Mouse (Mus musculus) midbrain, embryonic 16.5 days (tissue): ENCODE measurements at regions not wholly inside any gene's neighbourhood (a gene's known extent, or its start where the extent isn't known, plus 50 kb on each side); places are given as distances from the start of the nearest gene placed in this dataset.

Source experiments
- ATAC-seq: fragments of 200-750 bp; cut with Nextera tagmentation; 2 replicates; pipeline ENCODE4 v1.8.0; 2017; ENCODE audit warnings: moderate TSS enrichment
- H3K27ac ChIP-seq: fragments of 300-500 bp; sonication (generic); 2 replicates; pipeline ENCODE4 v1.5.1; 2014; ENCODE audit warnings: mild to moderate bottlenecking, low read length, mixed read lengths
- H3K27me3 ChIP-seq: fragments of 300-500 bp; sonication (generic); 2 replicates; pipeline ENCODE4 v1.6.1; 2014; ENCODE audit warnings: low read depth, low read length, mixed read lengths; ENCODE audit not compliant: control insufficient read depth, insufficient read depth
- H3K36me3 ChIP-seq: fragments of 300-500 bp; sonication (generic); 2 replicates; pipeline ENCODE4 v1.6.1; 2014; ENCODE audit warnings: mild to moderate bottlenecking, low read length, moderate library complexity, mixed read lengths; ENCODE audit not compliant: control insufficient read depth, insufficient read depth
- H3K4me1 ChIP-seq: fragments of 300-500 bp; sonication (generic); 2 replicates; pipeline ENCODE4 v1.6.1; 2014; ENCODE audit warnings: mild to moderate bottlenecking, low read length, mixed read lengths; ENCODE audit not compliant: control insufficient read depth, insufficient read depth
- H3K4me2 ChIP-seq: fragments of 300-500 bp; sonication (generic); 2 replicates; pipeline ENCODE4 v1.6.1; 2014; ENCODE audit warnings: mild to moderate bottlenecking, low read length, mixed read lengths
- H3K4me3 ChIP-seq: fragments of 300-500 bp; sonication (generic); 2 replicates; pipeline ENCODE4 v1.5.1; 2014; ENCODE audit warnings: low read depth, mild to moderate bottlenecking, low read length, moderate library complexity, mixed read lengths
- H3K9ac ChIP-seq: fragments of 300-500 bp; sonication (generic); 2 replicates; pipeline ENCODE4 v1.6.1; 2014; ENCODE audit warnings: low read depth, low read length, mixed read lengths
- H3K9me3 ChIP-seq: fragments of 300-500 bp; sonication (generic); replicated peaks from 2 replicates; pipeline ENCODE4 v1.6.1; 2014; ENCODE audit warnings: mild to moderate bottlenecking, low read length, mixed read lengths; ENCODE audit not compliant: control insufficient read depth, poor library complexity, severe bottlenecking
- WGBS: fragments of 180-500 bp; shearing (Covaris S2); extraction: QIAGEN DNeasy Blood & Tissue Kit; methylation state at CpG from one replicate; pipeline ENCODE4 v1.1.7; 2014; 5-methylcytosine and 5-hydroxymethylcytosine counted together

DNA sequence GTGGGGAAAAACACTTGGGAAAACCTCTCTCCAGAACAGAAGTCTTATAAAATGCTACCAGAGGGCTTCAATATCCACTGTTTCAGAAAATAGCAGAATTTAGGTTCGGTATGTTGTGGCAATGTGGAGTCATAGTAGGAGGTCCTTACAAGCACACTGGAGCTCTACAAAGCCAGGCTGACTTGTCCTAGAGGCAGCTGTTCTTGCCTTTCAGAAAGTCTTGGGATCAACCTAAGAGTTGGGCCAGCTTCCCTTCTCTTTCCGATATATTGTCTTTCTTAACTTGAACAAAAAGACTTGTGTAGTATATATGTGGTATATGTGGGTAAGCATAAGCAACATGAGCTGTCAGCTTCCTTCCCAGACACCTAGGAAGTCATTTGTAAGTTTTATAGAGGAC, 251.8 kb upstream of the Nrp1 start:
- Histone ChIP-seq H3K4me1 (no peaks in the 10 kb centered on the region), H3K27me3 (no peaks in the 10 kb centered on the region), H3K27ac (no peak overlapping the region), H3K4me3 (no peak overlapping the region), H3K9ac (no peak overlapping the region), H3K4me2 (no peak overlapping the region), H3K36me3 (no peaks in the 10 kb centered on the region), H3K9me3 (no peaks in the 10 kb centered on the region)
- ATAC-seq: no peak
- WGBS: 86% methylated on average over 2 of the region's 2 CpGs

DNA sequence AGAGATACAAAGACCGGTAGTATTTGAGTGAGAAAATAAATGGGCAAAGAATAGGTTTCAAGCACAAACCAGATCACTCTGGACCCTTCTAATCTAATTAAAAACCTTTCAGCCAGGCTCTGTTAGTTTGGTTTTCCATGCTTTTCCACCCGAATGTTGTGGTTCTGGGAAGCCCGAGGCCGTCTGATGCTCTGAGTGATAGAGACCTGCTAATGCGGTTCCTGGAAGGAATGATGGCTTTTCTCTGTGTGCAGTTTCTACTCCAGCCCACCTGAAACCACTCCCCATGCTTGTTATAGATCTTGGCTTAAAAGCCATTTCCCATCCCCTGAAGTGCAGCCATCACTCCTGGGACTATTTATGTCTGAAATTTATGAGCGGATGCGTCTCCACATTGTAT, 251.4 kb upstream of the Nrp1 start:
- Histone ChIP-seq H3K4me1 (no peaks in the 10 kb centered on the region), H3K27ac (no peak overlapping the region), H3K4me3 (no peak overlapping the region), H3K4me2 (no peak overlapping the region), H3K9me3 (no peaks in the 10 kb centered on the region), H3K27me3 (no peaks in the 10 kb centered on the region), H3K9ac (no peak overlapping the region), H3K36me3 (no peaks in the 10 kb centered on the region)
- 82% methylated on average over 7 of the region's 7 CpGs for WGBS
- ATAC-seq: no peak

DNA sequence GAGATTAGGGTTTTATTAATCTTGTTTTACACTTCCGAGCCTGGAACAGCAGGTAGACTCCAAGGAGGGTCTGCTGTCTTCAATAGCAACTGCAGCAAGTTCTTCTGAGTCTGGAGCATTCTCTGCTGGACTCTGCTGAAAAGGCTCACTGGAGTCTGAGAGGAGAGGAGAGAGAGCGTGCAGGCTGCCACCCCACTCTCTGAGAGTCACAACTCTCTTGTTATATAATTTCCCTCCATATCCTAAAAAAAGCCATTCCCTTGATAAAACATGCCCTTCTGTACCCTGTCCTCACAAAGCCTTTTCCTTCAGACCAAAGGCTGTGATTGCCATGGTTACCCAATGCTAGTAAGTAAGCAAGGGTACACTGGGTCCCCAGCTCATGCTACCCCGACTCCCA, 249.4 kb upstream of the Nrp1 start:
- no peak for ATAC-seq
- 70% methylated on average over 3 of the region's 3 CpGs for WGBS

DNA sequence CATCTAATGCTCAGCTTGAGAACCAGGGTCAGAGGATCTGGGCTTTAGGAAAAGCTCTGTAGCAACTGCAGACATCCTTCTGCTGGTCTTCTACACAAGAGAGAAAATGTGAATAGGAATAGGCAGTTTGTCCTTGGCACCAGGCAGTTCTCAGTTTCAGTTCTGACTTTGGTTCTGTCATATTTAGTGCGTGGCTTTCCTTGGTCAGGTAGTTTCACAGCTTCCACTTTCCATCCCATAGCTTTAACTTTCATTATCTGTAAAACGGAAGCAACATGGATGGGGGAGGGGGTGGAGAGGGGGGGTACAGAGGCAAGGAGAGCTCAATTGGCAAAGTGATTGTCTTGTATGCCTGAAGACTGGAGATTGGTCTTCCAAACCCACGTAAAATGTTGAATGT, 247.3 kb upstream of the Nrp1 start:
- H3K4me2 ChIP-seq: no peak overlapping the region
- no peaks in the 10 kb centered on the region for H3K4me1 ChIP-seq
- no peaks in the 10 kb centered on the region for H3K36me3 ChIP-seq
- H3K4me3 ChIP-seq: no peak overlapping the region
- no peak overlapping the region for H3K27ac ChIP-seq
- no peak overlapping the region for H3K9ac ChIP-seq
- no peaks in the 10 kb centered on the region for H3K9me3 ChIP-seq
- no peaks in the 10 kb centered on the region for H3K27me3 ChIP-seq
- ATAC-seq: no peak
- WGBS: 83% methylated on average over 3 of the region's 3 CpGs

More for the DNA sequence above, 249.4 kb upstream of the Nrp1 start:
- H3K9ac ChIP-seq: no peak overlapping the region
- H3K27me3 ChIP-seq: no peaks in the 10 kb centered on the region
- H3K27ac ChIP-seq: no peak overlapping the region
- H3K36me3 ChIP-seq: no peaks in the 10 kb centered on the region
- H3K4me3 ChIP-seq: no peak overlapping the region
- no peak overlapping the region for H3K4me2 ChIP-seq
- H3K4me1 ChIP-seq: no peaks in the 10 kb centered on the region
- H3K9me3 ChIP-seq: no peaks in the 10 kb centered on the region

DNA sequence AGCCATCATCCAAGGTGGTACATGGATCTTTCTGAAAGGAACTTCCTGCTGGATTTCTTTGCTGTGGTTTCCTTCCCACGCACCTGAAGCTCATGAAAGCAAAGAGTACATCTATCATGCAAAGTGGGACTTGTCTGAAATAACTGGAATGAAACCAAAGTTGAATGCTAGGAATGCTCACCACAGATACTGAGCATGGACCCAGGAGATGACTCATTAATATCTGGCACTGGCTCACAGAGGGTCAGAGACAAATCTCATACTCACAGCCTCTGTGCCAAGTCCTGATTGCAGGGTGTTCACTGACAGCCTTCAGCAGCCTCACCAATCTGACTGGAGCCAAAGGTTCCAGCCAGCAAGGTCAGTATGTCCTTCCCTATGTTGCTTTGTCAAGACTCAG, 245.3 kb upstream of the Nrp1 start:
- no peak overlapping the region for H3K27ac ChIP-seq
- H3K27me3 ChIP-seq: no peaks in the 10 kb centered on the region
- ATAC-seq: no peak
- no peak overlapping the region for H3K4me3 ChIP-seq
- WGBS: 86% methylated on average over 1 of the region's 1 CpGs
- no peaks in the 10 kb centered on the region for H3K4me1 ChIP-seq
- H3K4me2 ChIP-seq: no peak overlapping the region
- no peaks in the 10 kb centered on the region for H3K9me3 ChIP-seq
- H3K36me3 ChIP-seq: no peaks in the 10 kb centered on the region
- H3K9ac ChIP-seq: no peak overlapping the region

DNA sequence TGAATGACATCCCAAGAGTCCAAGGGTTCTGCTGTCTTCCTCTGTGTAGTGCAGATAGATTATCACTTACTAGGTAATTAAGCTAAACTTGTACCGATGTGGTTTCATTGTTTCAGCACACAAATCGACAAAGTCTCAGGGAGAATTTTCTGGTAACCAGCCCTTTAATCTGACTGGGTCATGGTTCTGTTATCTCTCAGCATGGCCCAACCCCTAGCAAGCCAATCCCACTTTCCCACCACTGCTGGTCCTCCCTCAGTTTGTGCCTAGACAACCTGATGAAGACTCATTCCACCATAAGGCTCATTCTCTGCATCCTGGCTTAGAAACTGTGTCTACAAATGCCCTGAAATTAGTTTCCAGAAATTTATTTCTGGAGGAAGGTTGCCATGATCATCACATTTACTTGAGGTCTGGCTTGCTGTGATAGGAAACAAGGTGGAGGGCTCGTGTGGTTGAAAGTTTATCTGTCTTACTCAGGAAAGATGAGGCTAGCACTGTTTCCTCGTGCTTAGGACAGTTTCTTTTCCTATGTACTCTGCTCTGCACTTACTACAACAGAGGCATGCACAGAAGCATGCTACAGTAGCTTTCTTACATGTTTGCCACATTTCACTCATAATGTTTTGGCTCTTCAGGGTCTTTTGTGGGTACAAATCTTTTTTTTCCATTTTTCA, 217.0 kb upstream of the Nrp1 start:
- ATAC-seq: no peak
- Histone ChIP-seq H3K27me3 (no peaks in the 10 kb centered on the region), H3K27ac (no peak overlapping the region), H3K4me2 (no peak overlapping the region), H3K36me3 (no peaks in the 10 kb centered on the region), H3K4me1 (no peaks in the 10 kb centered on the region), H3K9me3 (no peaks in the 10 kb centered on the region), H3K4me3 (no peak overlapping the region), H3K9ac (no peak overlapping the region)
- WGBS: 87% methylated on average over 4 of the region's 4 CpGs

DNA sequence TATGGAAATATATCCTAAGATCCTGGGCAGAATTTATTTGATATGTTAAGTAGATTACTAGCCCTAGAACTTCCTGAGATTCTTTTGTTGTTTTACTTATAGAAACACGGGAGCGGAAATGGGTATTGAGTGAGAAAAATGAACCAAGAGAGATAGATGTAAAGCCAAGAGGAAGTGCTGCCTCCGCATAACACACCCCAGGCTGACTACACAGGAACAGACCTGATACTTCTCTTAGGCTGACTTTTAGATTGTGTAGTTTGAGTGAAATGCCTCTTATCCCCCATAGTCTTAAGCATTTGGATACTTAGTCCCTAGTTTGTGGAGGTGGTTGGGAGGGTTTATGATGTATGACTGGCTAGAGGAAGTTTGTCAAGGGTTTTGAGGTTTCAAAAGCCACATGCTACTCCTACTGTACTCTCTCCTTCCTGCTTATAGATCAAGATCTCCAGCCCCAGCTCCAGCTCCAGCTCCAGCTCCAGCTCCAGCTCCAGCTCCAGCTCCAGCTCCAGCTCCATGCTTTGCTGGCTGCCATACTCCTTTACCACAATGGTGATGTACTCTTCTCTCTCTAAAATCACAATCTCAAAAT, 210.0 kb upstream of the Nrp1 start:
- Histone ChIP-seq H3K9me3 (no peaks in the 10 kb centered on the region), H3K4me3 (no peak overlapping the region), H3K27me3 (no peaks in the 10 kb centered on the region), H3K36me3 (no peaks in the 10 kb centered on the region), H3K9ac (no peak overlapping the region), H3K27ac (no peak overlapping the region), H3K4me2 (no peak overlapping the region), H3K4me1 (no peaks in the 10 kb centered on the region)
- 85% methylated on average over 3 of the region's 3 CpGs for WGBS
- ATAC-seq: no peak

DNA sequence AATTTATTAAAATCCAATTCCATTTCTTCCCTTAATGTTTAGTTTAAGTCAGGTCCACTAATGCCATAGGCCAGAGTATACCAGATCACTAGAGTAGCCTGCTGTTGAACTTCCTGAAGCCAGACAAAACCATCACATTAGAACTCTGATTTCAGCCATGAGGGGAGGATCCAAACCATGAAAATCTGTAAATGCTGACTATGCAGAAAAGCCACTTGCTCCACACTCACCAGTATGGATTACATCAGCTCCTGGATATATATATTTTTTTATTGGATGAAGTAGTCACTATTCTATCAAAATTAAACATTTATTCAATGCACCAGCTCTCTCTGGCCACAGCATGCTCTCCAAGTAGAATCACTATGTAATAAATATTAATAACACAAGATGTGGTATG, 202.8 kb upstream of the Nrp1 start:
- Histone ChIP-seq H3K4me1 (0 out of 2 replicates have a peak, but pooled peaks cover 2% of the 10 kb centered on the region), H3K9ac (no peak overlapping the region), H3K27ac (no peak overlapping the region), H3K27me3 (no peaks in the 10 kb centered on the region), H3K9me3 (no peaks in the 10 kb centered on the region), H3K36me3 (no peaks in the 10 kb centered on the region), H3K4me3 (no peak overlapping the region), H3K4me2 (no peak overlapping the region)
- ATAC-seq: no peak

DNA sequence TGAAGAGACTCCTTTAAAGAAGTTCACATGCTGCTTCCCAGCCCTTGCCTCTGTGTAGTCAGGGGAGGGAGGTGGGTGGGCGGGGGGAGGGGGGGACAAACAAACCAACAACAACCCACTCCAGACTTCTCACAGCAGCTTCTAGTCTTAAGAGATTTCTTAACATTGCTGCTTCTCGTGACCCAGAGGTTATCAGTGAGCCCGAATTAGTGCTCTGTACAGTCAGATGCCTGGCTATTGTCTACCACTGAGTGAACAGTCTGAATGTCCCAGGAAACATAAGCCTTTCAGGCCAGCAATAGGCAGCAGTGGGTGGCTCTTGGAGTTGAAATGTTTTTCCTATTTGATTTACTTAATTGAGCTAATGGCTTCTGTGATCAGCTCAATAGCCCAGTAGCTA, 202.2 kb upstream of the Nrp1 start:
- WGBS: 29% methylated on average over 3 of the region's 3 CpGs
- Histone ChIP-seq H3K36me3 (no peaks in the 10 kb centered on the region), H3K4me1 (0 out of 2 replicates have a peak, but pooled peaks cover 2% of the 10 kb centered on the region), H3K4me2 (no peak overlapping the region), H3K27ac (no peak overlapping the region), H3K9me3 (no peaks in the 10 kb centered on the region), H3K4me3 (no peak overlapping the region), H3K27me3 (no peaks in the 10 kb centered on the region), H3K9ac (no peak overlapping the region)
- ATAC-seq: no peak
